In genomic region chrX:140598194-140598849, GRCm38 (mm10) we compare ENCODE assay signal across 8 mouse cellular contexts. TPM values are rescaled to one million over a fixed set of nuclear protein-coding genes. Genes with fewer than 3 reads are reported as not detected.
DNase-seq lines count a peak whose midpoint lies in the region; ATAC-seq and TF ChIP-seq lines count a peak whose summit lies in the region.

No protein-coding gene starts in this region.

- no peaks in the 10 kb centered on the region for H3K36me3 ChIP-seq in hindbrain, embryonic 11.5 days (ENCODE audit: control insufficient read depth, insufficient read depth, low read length)
- no peaks in the 10 kb centered on the region for H3K36me3 ChIP-seq in liver, embryonic 11.5 days (ENCODE audit: control insufficient read depth, insufficient read depth, low read length)
- no peaks in the 10 kb centered on the region for H3K36me3 ChIP-seq in myocyte (ENCODE audit: control insufficient read depth, insufficient read depth)

- peak overlapping the region; percentile 73 for H3ac ChIP-seq in myocyte (ENCODE audit: control insufficient read depth, insufficient read length)

- H3K79me2 ChIP-seq in myocyte (ENCODE audit: control insufficient read depth, insufficient read depth) = no peaks in the 10 kb centered on the region

- peak overlapping the region; percentile 72 for H3K4me2 ChIP-seq in hindbrain, embryonic 11.5 days (replicated peaks; ENCODE audit: low read depth, low read length)
- H3K4me2 ChIP-seq in liver, embryonic 11.5 days = peak overlapping the region; percentile 84
- H3K4me2 ChIP-seq in myocyte (ENCODE audit: low read depth) = peak overlapping the region; percentile 39

- peak overlapping the region; percentile 63 for H3K4me3 ChIP-seq in bone marrow, adult 2 months (replicated peaks; ENCODE audit: control insufficient read depth, low read depth, low read length)
- peak overlapping the region; percentile 47 for H3K4me3 ChIP-seq in hindbrain, embryonic 11.5 days (ENCODE audit: low read depth, low read length)
- H3K4me3 ChIP-seq in liver, embryonic 11.5 days (ENCODE audit: low read depth, low read length) = peak overlapping the region; percentile 59
- H3K4me3 ChIP-seq in myocyte = no peak overlapping the region

- H3K4me1 ChIP-seq in bone marrow, adult 2 months (ENCODE audit: control insufficient read depth, insufficient read depth, low read length) = no peaks in the 10 kb centered on the region
- no peaks in the 10 kb centered on the region for H3K4me1 ChIP-seq in hindbrain, embryonic 11.5 days (replicated peaks; ENCODE audit: control insufficient read depth, insufficient read depth, low read length)
- no peaks in the 10 kb centered on the region for H3K4me1 ChIP-seq in liver, embryonic 11.5 days (replicated peaks; ENCODE audit: control insufficient read depth, insufficient read depth, low read length)

- WGBS in bone marrow, adult 2 months = 22% methylated on average over 34 of the region's 48 CpGs
- 35% methylated on average over 33 of the region's 48 CpGs for WGBS in hindbrain, embryonic 11.5 days
- 22% methylated on average over 33 of the region's 48 CpGs for WGBS in liver, embryonic 11.5 days

- no peak for TF ChIP-seq CTCF in bone marrow, adult 2 months (IDR thresholded peaks at IDR 0.05; ENCODE audit: control insufficient read depth, insufficient read depth, low read length)

- H3K9me3 ChIP-seq in hindbrain, embryonic 11.5 days (ENCODE audit: control insufficient read depth, low read length) = no peaks in the 10 kb centered on the region
- H3K9me3 ChIP-seq in liver, embryonic 11.5 days (ENCODE audit: control insufficient read depth, low read length) = no peaks in the 10 kb centered on the region

- ATAC-seq in hindbrain, embryonic 11.5 days (ENCODE audit: low FRiP score) = peak; percentile 62
- peak; percentile 42; the same call in 1 of the 2 replicates for ATAC-seq in liver, embryonic 11.5 days (replicated peaks; ENCODE audit: low FRiP score)

- no peak for TF ChIP-seq POLR2A in bone marrow, adult 2 months (IDR thresholded peaks at IDR 0.05; ENCODE audit: borderline replicate concordance, control insufficient read depth, low read depth, low read length)
- no peak for TF ChIP-seq POLR2A in myocyte (IDR thresholded peaks at IDR 0.05; ENCODE audit: insufficient read length, low read depth)

- H3K27ac ChIP-seq in bone marrow, adult 2 months (ENCODE audit: control insufficient read depth, insufficient read depth, low read depth, low read length, poor library complexity) = no peak overlapping the region
- no peak overlapping the region for H3K27ac ChIP-seq in hindbrain, embryonic 11.5 days (ENCODE audit: low read depth, low read length)
- H3K27ac ChIP-seq in liver, embryonic 11.5 days (ENCODE audit: low read depth, low read length) = no peak overlapping the region

- H3K9ac ChIP-seq in hindbrain, embryonic 11.5 days (ENCODE audit: low read depth, low read length) = no peak overlapping the region
- H3K9ac ChIP-seq in liver, embryonic 11.5 days (ENCODE audit: low read depth, low read length) = peak overlapping the region; percentile 34; the same call in 1 of the 2 replicates

- peaks cover 30% of the 10 kb centered on the region for H3K27me3 ChIP-seq in hindbrain, embryonic 11.5 days (ENCODE audit: control insufficient read depth, insufficient read depth, low read length)
- H3K27me3 ChIP-seq in liver, embryonic 11.5 days (replicated peaks; ENCODE audit: control insufficient read depth, insufficient read depth, low read length) = peaks cover 46% of the 10 kb centered on the region
- H3K27me3 ChIP-seq in myocyte (ENCODE audit: control insufficient read depth, insufficient read depth, insufficient read length) = no peaks in the 10 kb centered on the region

- DNase-seq in heart, adult 11 months = peak; percentile 93
- no peak for DNase-seq in heart, adult 8-10 months (ENCODE audit: low spot score)
- peak; percentile 13 for DNase-seq in hindbrain, embryonic 11.5 days (ENCODE audit: low spot score)
- DNase-seq in liver, embryonic 11.5 days (ENCODE audit: low spot score) = no peak
- DNase-seq in layer of hippocampus, adult 9-10 months (ENCODE audit: low spot score) = no peak
- no peak for DNase-seq in urinary bladder, postnatal 14 days (ENCODE audit: low spot score)

TF ChIP-seq in myocyte, 11 proteins besides CTCF, POLR2A, EP300 and RAD21:
- no peak for TF ChIP-seq MAX (IDR thresholded peaks at IDR 0.05; ENCODE audit: low read depth)

RNA-seq across cellular contexts. Expression of gene Tsc22d3, which starts 2.1 kb away (rescaled TPM):
- total RNA-seq in heart, adult 8-10 months (2022) = 100 to 1,000 TPM; 121 to 152 (median 126) TPM
- polyA plus RNA-seq in bone marrow, adult 2 months (2011; ENCODE audit: insufficient read depth, insufficient read length, low replicate concordance, missing spikeins) = 51.1 and 59.6 TPM in 2 replicates
- 147 and 151 TPM in 2 replicates for polyA plus RNA-seq in hindbrain, embryonic 11.5 days (2014; fragmentation: Nextera tagmentation; extraction: Ambion mirVana)
- polyA plus RNA-seq in liver, embryonic 11.5 days (2014; fragmentation: Nextera tagmentation; extraction: Ambion mirVana) = 31.5 and 32.2 TPM in 2 replicates
- 87.0 TPM for polyA plus RNA-seq in myocyte (2012; fragmentation: generic; extraction: Trizol)

Comparison
In these comparisons a context has a peak if more than half of its experiments do, and no peak if none do; other contexts are left out.
1. DNase-seq: peak in heart, adult 11 months (single experiment) and hindbrain, embryonic 11.5 days (single experiment); none in heart, adult 8-10 months (single experiment), liver, embryonic 11.5 days (single experiment), layer of hippocampus, adult 9-10 months (single experiment) and urinary bladder, postnatal 14 days (single experiment).
2. Peak in every context shown above with its lines, with median percentiles within 50 percentile points of each other: H3K4me2 ChIP-seq.